Mouse (Mus musculus) macrophage (primary cell): ENCODE data around the gene Rnf213. TPM values are rescaled to one million over a fixed set of nuclear protein-coding genes. Genes with fewer than 3 reads are reported as not detected.

ENCODE experiments used
- H3K27ac ChIP-seq: fragments of 350-480 bp; formaldehyde crosslinking; 2 replicates; pipeline ENCODE4 v1.9.0; 2021
- H3K36me3 ChIP-seq: fragments of 350-480 bp; formaldehyde crosslinking; 2 replicates; pipeline ENCODE4 v1.9.0; 2021; ENCODE audit errors: inconsistent target
- H3K4me3 ChIP-seq: fragments of 350-480 bp; formaldehyde crosslinking; 2 replicates; pipeline ENCODE4 v1.9.0; 2021; ENCODE audit errors: inconsistent target
- H3K79me2 ChIP-seq: fragments of 350-480 bp; formaldehyde crosslinking; 2 replicates; pipeline ENCODE4 v1.9.0; 2021; ENCODE audit errors: inconsistent target
- WGBS: methylation state at CpG from one replicate; pipeline ENCODE4 v1.1.7; 2026; ENCODE audit warnings: inconsistent platforms; ENCODE audit not compliant: missing documents; 5-methylcytosine and 5-hydroxymethylcytosine counted together
- polyA plus RNA-seq: library from polyadenylated mRNA; stranded (reverse); fragments of 250-400 nt; gene quantifications from 3 replicates; pipeline ENCODE4 v1.2.4, GENCODE M21; 2018; ENCODE audit warnings: inconsistent platforms

Gene Rnf213
- polyA plus RNA-seq, 1 experiment from 2014 or later, result 276 TPM

DNA sequence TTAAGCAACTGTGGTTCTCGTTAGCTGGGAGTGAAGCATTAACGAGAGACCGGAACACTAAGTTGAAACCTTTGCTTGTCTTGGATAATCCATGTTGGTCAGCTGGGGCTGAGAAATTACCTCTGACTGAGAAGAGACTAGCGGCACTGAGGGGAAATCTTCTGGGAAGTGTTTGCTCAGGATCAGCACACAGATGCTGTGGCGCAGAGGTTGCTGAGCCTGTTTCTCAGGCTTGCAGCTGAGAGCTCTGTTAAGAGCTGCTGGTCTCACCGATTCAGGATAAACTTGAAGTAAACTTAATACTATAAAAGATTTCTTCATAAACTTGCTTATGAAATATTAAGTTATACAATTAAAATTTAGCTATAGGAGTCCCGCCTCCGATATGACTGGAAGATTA, 45.9 kb downstream of the Rnf213 start:
- Histone ChIP-seq H3K27ac (no peak overlapping the region), H3K36me3 (peaks cover 100% of the 10 kb centered on the region), H3K4me3 (no peak overlapping the region), H3K79me2 (peaks cover 100% of the 10 kb centered on the region)
- 94% methylated on average over 8 of the region's 8 CpGs for WGBS

DNA sequence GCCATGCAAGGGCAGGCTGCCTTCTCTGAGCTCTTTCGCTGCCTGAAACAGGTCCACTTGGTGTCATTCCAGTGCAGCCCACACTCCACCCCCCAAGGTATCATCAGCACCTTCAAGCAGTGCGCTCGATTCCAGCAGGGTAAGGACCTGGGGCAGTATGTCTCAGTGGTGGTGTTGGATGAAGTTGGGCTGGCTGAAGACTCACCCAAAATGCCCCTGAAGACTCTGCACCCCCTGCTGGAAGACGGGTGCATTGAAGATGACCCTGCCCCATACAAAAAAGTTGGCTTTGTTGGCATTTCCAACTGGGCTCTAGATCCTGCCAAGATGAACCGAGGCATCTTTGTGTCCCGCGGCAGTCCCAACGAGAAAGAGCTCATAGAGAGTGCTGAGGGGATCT, 49.3 kb downstream of the Rnf213 start:
- Histone ChIP-seq H3K79me2 (peaks cover 100% of the 10 kb centered on the region), H3K4me3 (no peak overlapping the region), H3K27ac (no peak overlapping the region), H3K36me3 (peaks cover 99% of the 10 kb centered on the region)
- 93% methylated on average over 8 of the region's 8 CpGs for WGBS

GRCm38 (mm10) chr11:119443442-119443841, 50.5 kb downstream of the Rnf213 start:
- Histone ChIP-seq H3K36me3 (peaks cover 99% of the 10 kb centered on the region), H3K79me2 (peaks cover 98% of the 10 kb centered on the region), H3K4me3 (no peak overlapping the region), H3K27ac (no peak overlapping the region)
- WGBS, result 65% methylated on average over 9 of the region's 9 CpGs

DNA sequence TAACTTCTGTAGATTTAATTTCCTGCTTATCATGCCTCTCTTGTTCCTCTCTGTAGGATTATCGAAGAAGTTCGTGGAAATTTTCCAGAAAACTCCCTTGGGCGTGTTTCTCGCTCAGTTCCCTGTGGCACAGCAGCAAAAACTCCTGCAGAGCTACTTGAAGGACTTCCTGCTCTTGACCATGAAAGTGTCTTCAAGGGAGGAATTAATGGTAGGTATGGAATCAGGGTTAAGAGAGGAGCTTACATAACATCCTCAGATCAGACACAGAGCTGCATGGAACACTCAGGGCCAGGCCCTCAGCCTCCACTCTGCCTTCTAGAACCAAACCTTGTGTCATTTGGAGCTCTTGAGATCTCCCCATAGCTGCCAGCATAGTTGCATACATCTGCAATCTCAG, 63.2 kb downstream of the Rnf213 start:
- Histone ChIP-seq H3K36me3 (peaks cover 96% of the 10 kb centered on the region), H3K4me3 (no peak overlapping the region), H3K79me2 (peaks cover 25% of the 10 kb centered on the region; the same call in 1 of the 2 replicates), H3K27ac (no peak overlapping the region)
- 91% methylated on average over 4 of the region's 4 CpGs for WGBS

GRCm38 (mm10) chr11:119477876-119478275, 85.0 kb downstream of the Rnf213 start:
- WGBS, result 96% methylated on average over 4 of the region's 4 CpGs
- peaks cover 100% of the 10 kb centered on the region for H3K36me3 ChIP-seq
- H3K79me2 ChIP-seq, result no peaks in the 10 kb centered on the region; the same call in 1 of the 2 replicates
- no peak overlapping the region for H3K4me3 ChIP-seq
- no peak overlapping the region for H3K27ac ChIP-seq

DNA sequence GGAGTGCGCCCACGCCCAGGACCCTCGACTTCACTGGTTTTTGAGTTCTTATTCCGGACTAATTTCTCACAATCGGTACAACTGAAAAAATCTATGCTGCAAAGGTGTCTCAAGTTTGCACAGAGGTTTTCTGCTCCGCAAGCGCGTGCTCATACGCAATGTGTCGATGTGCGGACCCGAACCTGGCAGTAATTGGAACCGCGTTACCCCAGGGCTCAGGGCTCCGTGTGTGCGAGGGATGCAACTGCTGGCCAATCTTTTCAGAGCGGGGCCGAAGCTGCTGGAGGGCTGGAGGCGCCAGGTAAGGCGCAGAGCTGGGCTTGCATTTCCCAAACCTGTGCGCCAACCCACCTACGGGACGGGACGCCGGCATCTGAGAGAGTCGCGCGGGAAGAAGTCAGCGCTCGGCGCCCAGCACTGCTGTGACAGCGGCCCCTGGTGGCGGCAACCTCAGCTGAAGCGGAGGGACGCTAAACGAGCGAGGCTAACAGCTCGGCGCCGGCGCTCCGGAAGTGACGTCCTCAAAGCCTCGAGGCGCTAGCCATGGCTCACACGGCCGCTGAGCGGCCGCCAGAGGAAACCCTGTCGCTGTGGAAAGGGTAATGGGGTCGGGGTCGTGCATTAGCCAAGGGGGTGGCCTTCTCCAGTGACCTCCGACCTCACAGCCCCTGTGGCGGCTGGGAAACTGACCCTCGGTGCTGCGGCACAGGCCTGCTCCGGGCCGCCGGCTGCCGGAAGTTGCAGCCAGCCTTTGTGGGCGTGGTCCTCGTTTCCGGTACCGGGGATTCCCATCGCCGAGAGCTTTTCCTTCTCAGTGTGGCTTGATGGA, 98.2 kb downstream of the Rnf213 start, which contains the start of gene Endov:
Endov (plus strand) TSS at position 487 of the 829 bp plus-strand sequence.
- Histone ChIP-seq H3K36me3 (peaks cover 16% of the 10 kb centered on the region), H3K79me2 (peaks cover 18% of the 10 kb centered on the region; the same call in 1 of the 2 replicates), H3K27ac (peak within 1 kb of the TSS; percentile 62), H3K4me3 (peak within 1 kb of the TSS; percentile 59)
- under 1% methylated on average over 65 of the region's 66 CpGs for WGBS

DNA sequence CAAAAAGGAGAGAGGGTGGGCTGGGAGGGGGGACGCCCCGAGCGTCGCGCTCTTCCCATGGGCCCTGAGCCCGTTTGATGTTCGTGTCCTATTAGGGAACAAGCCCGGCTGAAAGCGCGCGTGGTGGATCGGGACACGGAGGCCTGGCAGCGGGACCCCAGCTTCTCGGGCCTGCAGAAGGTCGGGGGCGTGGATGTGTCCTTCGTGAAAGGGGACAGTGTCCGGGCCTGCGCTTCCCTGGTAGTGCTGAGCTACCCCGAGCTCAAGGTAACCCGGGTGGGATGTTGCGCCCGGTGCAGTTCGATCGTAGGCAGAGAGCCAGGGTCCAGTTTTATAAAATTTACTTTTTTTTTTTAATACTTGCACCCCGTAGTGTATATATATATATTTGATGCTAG, 98.8 kb downstream of the Rnf213 start:
- H3K36me3 ChIP-seq, result peaks cover 10% of the 10 kb centered on the region
- peaks cover 18% of the 10 kb centered on the region; the same call in 1 of the 2 replicates for H3K79me2 ChIP-seq
- 3% methylated on average over 27 of the region's 27 CpGs for WGBS
- H3K4me3 ChIP-seq, result peak overlapping the region; percentile 59
- peak overlapping the region; percentile 62; the same call in 1 of the 2 replicates for H3K27ac ChIP-seq

GRCm38 (mm10) chr11:119492830-119493229, 99.9 kb downstream of the Rnf213 start:
- Histone ChIP-seq H3K79me2 (peaks cover 18% of the 10 kb centered on the region; the same call in 1 of the 2 replicates), H3K27ac (no peak overlapping the region), H3K4me3 (no peak overlapping the region), H3K36me3 (no peaks in the 10 kb centered on the region)
- 92% methylated on average over 6 of the region's 6 CpGs for WGBS

DNA sequence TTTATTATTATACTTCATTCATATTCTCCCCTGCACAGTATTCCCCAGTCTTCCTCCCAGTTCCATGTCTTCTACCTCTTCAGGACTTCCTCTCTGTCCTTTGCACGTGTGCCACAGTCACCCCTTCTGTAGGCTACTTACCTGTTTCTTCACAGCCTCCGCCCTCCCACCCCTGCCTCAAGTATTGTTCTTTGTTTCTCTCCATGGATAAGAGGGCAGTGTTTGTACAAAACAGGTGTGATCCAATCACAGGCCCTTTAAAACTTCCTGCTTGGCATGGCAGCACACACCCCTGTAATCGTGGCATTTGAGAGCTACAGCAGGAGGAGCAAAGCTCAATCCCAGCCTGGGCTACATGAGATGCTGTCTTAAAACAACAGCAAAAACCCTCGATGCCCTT, 100.6 kb downstream of the Rnf213 start:
- Histone ChIP-seq H3K27ac (no peak overlapping the region), H3K36me3 (no peaks in the 10 kb centered on the region), H3K4me3 (no peak overlapping the region), H3K79me2 (peaks cover 18% of the 10 kb centered on the region; the same call in 1 of the 2 replicates)
- 79% methylated on average over 4 of the region's 4 CpGs for WGBS

DNA sequence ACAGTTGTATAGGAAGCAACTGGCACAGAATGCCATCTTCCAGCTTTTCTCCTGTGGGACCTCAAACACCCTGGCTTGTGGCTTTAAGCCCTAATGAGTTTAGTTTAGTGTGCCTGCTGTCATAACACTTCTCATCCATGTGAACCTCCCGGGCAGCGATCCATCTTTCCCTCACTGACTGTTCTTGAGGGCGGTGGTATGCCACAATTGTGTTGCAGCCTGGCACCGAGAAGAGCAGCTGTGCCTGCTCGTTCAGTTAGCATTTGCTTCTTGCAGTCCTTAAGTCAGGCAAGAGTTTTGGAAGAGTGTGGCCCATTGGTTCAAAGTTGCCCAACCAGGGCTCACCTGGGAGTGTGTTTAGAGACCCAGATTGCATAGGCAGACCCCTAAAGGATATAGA, 103.2 kb downstream of the Rnf213 start:
- H3K36me3 ChIP-seq, result 0 out of 2 replicates have a peak, but pooled peaks cover 16% of the 10 kb centered on the region

DNA sequence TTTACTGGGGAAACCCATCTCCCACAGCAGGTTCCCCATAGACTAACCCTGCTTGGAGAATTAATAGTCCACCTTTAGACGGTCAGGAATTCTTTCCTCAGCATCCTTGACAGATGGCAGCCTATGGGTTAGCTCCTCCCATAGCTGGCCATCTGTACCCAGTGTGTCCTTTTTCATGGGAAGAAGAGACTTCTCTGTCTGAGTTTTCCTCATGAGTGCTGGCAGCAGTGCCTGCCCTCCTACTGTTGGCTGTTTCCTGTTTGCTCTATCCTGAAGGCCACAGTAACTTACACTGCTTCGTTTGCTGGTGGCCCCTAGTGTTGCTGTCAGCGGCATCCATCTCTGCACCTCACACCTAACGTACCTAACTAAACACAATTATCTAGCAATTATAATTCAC, 104.6 kb downstream of the Rnf213 start:
- no peak overlapping the region for H3K4me3 ChIP-seq
- 94% methylated on average over 4 of the region's 4 CpGs for WGBS

More for the DNA sequence above, 103.2 kb downstream of the Rnf213 start:
- Histone ChIP-seq H3K4me3 (no peak overlapping the region), H3K27ac (no peak overlapping the region), H3K79me2 (peaks cover 18% of the 10 kb centered on the region; the same call in 1 of the 2 replicates)
- WGBS, result 90% methylated on average over 3 of the region's 5 CpGs

DNA sequence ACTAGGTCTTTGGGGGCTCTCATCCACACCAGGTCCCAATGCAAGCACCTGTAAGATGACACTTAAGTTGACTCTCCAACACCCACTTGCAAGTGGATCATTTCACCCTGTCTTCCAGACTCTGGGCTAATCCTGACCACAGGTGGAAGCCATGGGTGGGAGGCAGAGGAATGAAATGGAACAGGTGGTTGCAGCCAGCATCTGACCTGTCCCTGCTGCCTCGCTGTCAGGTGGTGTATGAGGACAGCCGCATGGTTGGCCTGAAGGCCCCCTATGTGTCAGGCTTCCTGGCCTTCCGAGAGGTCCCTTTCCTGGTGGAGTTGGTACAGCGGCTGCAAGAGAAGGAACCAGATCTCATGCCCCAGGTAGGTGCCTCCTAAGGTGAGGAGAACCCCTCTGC, 106.4 kb downstream of the Rnf213 start:
- 96% methylated on average over 4 of the region's 4 CpGs for WGBS
- H3K4me3 ChIP-seq, result no peak overlapping the region
- peaks cover 20% of the 10 kb centered on the region; the same call in 1 of the 2 replicates for H3K36me3 ChIP-seq
- H3K79me2 ChIP-seq, result no peaks in the 10 kb centered on the region
- H3K27ac ChIP-seq, result no peak overlapping the region

More for the DNA sequence above, 104.6 kb downstream of the Rnf213 start:
- peaks cover 16% of the 10 kb centered on the region; the same call in 1 of the 2 replicates for H3K36me3 ChIP-seq
- peaks cover 9% of the 10 kb centered on the region; the same call in 1 of the 2 replicates for H3K79me2 ChIP-seq
- no peak overlapping the region for H3K27ac ChIP-seq

DNA sequence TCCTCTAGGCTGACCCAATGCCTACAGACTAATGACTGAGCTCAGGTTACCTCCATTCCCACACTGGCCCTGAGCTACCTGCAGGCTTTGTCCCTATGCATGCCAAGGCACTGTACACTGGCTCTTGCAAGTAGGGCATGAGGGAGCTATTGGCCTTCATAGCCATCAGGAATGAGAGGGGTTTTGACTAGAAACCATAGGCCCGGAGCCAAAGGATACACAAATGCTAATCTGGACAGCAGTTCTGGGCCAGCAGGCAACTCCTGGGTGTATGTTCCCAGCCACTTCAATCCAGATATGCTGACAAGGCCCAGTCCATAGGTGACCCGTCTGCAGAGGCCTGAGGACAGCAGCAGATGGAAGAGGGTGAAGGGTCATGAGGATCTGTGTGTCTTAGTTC, 107.1 kb downstream of the Rnf213 start:
- peaks cover 22% of the 10 kb centered on the region; the same call in 1 of the 2 replicates for H3K36me3 ChIP-seq
- H3K4me3 ChIP-seq, result no peak overlapping the region
- H3K79me2 ChIP-seq, result no peaks in the 10 kb centered on the region
- no peak overlapping the region for H3K27ac ChIP-seq
- WGBS, result 95% methylated on average over 2 of the region's 2 CpGs

- no peak overlapping the region for H3K27ac ChIP-seq
- H3K36me3 ChIP-seq, result peaks cover 40% of the 10 kb centered on the region; the same call in 1 of the 2 replicates
- no peak overlapping the region for H3K4me3 ChIP-seq
Observed at GRCm38 (mm10) chr11:119503675-119504074, 110.8 kb downstream of the Rnf213 start.

DNA sequence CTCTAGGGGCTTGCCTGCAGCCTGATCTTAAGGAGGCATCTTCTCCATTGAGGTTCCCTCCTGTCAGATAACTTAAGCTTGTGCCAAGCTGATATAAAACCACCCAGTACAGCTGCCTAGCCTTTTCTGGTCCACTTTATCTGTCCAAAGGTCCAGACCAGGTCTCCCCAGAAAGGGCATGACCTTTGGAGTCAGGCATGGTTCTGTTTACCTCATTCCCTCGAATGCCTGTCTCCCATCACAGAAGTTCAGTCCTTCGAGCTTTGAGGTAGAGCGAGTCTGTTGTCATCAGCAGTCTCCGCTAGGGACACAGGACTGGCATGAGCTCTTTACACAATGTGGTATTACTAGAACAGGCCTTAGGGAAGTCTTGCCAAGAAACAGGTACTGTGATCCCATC, 113.5 kb downstream of the Rnf213 start:
- no peak overlapping the region for H3K27ac ChIP-seq
- WGBS, result 96% methylated on average over 4 of the region's 4 CpGs
- H3K36me3 ChIP-seq, result peaks cover 24% of the 10 kb centered on the region; the same call in 1 of the 2 replicates
- H3K79me2 ChIP-seq, result no peaks in the 10 kb centered on the region
- H3K4me3 ChIP-seq, result no peak overlapping the region

More at GRCm38 (mm10) chr11:119503675-119504074, 110.8 kb downstream of the Rnf213 start:
- H3K79me2 ChIP-seq, result no peaks in the 10 kb centered on the region
